Mouse (Mus musculus): ENCODE measurements at regions not wholly inside any gene's neighbourhood (a gene's known extent, or its start where the extent isn't known, plus 50 kb on each side); places are given as distances from the start of the nearest gene placed in this dataset.

DNA sequence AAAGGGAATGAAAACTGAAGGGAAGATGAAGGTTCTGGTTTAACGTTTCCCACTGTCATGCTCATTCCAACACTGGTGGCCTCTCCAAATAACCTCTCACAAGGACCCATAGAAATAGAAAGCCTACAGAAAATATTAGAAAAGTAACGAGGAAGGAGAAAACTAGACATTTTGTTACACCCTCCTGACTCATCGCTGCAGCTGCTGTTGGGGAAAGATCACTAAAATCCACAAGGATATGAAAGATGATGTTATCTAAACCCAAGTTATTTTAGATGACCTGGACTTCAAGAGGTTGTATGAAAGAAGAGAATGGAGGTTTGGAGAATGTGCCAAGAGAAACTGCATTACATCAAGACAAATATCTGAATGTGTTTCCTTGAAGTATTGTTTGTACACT lies 1468.3 kb upstream of the Slc10a2 start:
- no peak for TF ChIP-seq CTCF (IDR thresholded peaks at IDR 0.05; ENCODE audit: control insufficient read depth, insufficient read depth, insufficient read length)
- peak; percentile 95 for TF ChIP-seq MYOD1 (IDR thresholded peaks at IDR 0.05; ENCODE audit: control insufficient read depth, insufficient read length, low read depth)

Data from C2C12 (cell line).